Mouse (Mus musculus) heart, embryonic 14.5 days (tissue): ENCODE measurements around the gene Adam19. TPM values are rescaled to one million over a fixed set of nuclear protein-coding genes. Genes with fewer than 3 reads are reported as not detected.
"Not testable (repeated sequence)": the region's sequence is repeated elsewhere in the genome, so short reads cannot be mapped to it uniquely, and the experiment has no call there.

ENCODE experiments used
- ATAC-seq: fragments of 200-750 bp; cut with Nextera tagmentation; 2 replicates; pipeline ENCODE4 v1.8.0; 2017; ENCODE audit warnings: low read depth, moderate TSS enrichment; ENCODE audit not compliant: insufficient number of reproducible peaks, insufficient read depth, low FRiP score
- H3K27ac ChIP-seq, 2 experiments: fragments of 200-500 bp in 1 of 2; fragments of 300-500 bp in 1 of 2; sonication (generic) in 1 of 2; replicated peaks in 1 of 2; 2 replicates each; pipeline ENCODE4 v1.5.1; 2012 to 2014; ENCODE audit warnings: low read depth in 2 of 2, low read length in 2 of 2, control low read depth in 1 of 2, mild to moderate bottlenecking in 1 of 2, mixed read lengths in 1 of 2; ENCODE audit not compliant: control insufficient read depth in 1 of 2, insufficient read depth in 1 of 2
- H3K27me3 ChIP-seq: fragments of 300-500 bp; sonication (generic); 2 replicates; pipeline ENCODE4 v1.6.1; 2014; ENCODE audit warnings: mild to moderate bottlenecking, low read length, control low read depth; ENCODE audit not compliant: control insufficient read depth, insufficient read depth
- H3K36me3 ChIP-seq: fragments of 300-500 bp; sonication (generic); 2 replicates; pipeline ENCODE4 v1.6.1; 2014; ENCODE audit warnings: mild to moderate bottlenecking, control low read depth, low read length, mixed read lengths; ENCODE audit not compliant: control insufficient read depth, insufficient read depth
- H3K4me1 ChIP-seq, 2 experiments: fragments of 200-500 bp in 1 of 2; fragments of 300-500 bp in 1 of 2; sonication (generic) in 1 of 2; 2 replicates each; pipeline ENCODE4 v1.6.1; 2012 to 2014; ENCODE audit warnings: low read length in 2 of 2, control low read depth in 1 of 2, mixed read lengths in 1 of 2; ENCODE audit not compliant: control insufficient read depth in 2 of 2, insufficient read depth in 2 of 2
- H3K4me2 ChIP-seq: fragments of 300-500 bp; sonication (generic); 2 replicates; pipeline ENCODE4 v1.6.1; 2014; ENCODE audit warnings: mild to moderate bottlenecking, low read length
- H3K4me3 ChIP-seq, 2 experiments: fragments of 200-500 bp in 1 of 2; fragments of 300-500 bp in 1 of 2; sonication (generic) in 1 of 2; 2 replicates each; pipeline ENCODE4 v1.5.1; 2012 to 2014; ENCODE audit warnings: low read length in 2 of 2, mild to moderate bottlenecking in 2 of 2, control low read depth in 1 of 2, low read depth in 1 of 2, moderate library complexity in 1 of 2; ENCODE audit not compliant: control insufficient read depth in 1 of 2, insufficient read depth in 1 of 2
- H3K9ac ChIP-seq: fragments of 300-500 bp; sonication (generic); 2 replicates; pipeline ENCODE4 v1.6.1; 2014; ENCODE audit warnings: mild to moderate bottlenecking, low read length
- H3K9me3 ChIP-seq: fragments of 300-500 bp; sonication (generic); 2 replicates; pipeline ENCODE4 v1.6.1; 2016; ENCODE audit warnings: low read length, control low read depth; ENCODE audit not compliant: control insufficient read depth
- WGBS: fragments of 180-500 bp; shearing (Covaris S2); extraction: QIAGEN DNeasy Blood & Tissue Kit; methylation state at CpG from one replicate; pipeline ENCODE4 v1.1.7; 2014; 5-methylcytosine and 5-hydroxymethylcytosine counted together
- microRNA-seq: library from miRNA; unstranded; fragments of <30 nt; microRNA quantifications from one replicate; pipeline ENCODE4, GENCODE M21; 2016
- polyA plus RNA-seq: library from polyadenylated mRNA; unstranded; fragments of >200 nt; fragmentation: Nextera tagmentation; extraction: Ambion mirVana; gene quantifications from 2 replicates; pipeline ENCODE4 v1.2.1, GENCODE M21; 2014

The Adam19 gene
- polyA plus RNA-seq, 1 experiment from 2014 or later: 22.7 TPM

DNA sequence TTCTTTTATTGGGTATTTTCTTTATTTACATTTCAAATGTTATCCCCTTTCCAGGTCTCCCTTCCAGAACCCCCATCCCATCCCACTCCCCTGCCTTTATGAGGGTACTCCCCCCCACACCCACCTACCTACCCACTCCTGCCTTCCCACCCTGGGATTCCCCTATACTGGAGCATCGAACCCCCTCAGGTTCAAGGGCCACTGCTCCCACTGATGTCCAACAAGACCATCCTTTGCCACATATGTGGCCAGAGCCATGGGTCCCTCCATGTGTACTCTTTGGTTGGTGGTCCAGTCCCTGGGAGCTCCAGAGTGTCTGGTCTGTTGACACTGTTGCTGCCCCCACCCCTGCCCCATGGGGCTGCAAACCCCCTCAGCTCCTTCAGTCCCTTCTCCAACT is 126.2 kb downstream of the Adam19 start:
- H3K27ac ChIP-seq, H3K36me3 ChIP-seq, H3K9me3 ChIP-seq, H3K27me3 ChIP-seq, H3K4me3 ChIP-seq, H3K4me2 ChIP-seq, H3K9ac ChIP-seq, H3K4me1 ChIP-seq, ATAC-seq: not testable (repeated sequence)
- 78% methylated on average over 1 of the region's 1 CpGs for WGBS

DNA sequence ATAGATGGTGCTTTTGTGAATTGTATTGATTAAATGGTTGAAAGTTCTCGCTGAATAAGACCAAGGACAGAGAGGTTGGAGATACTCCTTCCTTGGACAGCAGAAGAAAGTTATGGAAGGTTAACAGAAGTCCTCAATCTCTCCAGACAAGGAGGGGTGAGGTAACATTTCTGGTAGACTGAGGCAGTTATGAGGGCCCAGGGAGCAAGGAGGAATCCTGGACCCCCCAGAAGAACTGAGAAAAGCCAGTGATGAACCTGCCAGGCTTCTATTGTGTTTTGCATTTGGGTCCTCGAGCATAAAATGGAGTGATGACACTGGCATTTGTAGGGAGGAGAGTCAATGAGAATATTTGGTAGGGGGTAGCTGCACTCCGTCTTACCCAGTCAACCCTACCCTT is 129.2 kb downstream of the Adam19 start:
- Histone ChIP-seq H3K4me1 (peaks cover 3 to 4% of the 10 kb centered on the region in 2 experiments; a peak in 2 of 4 replicates), H3K27me3 (no peaks in the 10 kb centered on the region), H3K9me3 (no peaks in the 10 kb centered on the region), H3K4me3 (no peak overlapping the region), H3K4me2 (no peak overlapping the region), H3K9ac (no peak overlapping the region), H3K27ac (peak overlapping the region; percentile 21 to 53; a peak in 3 of 4 replicates), H3K36me3 (no peaks in the 10 kb centered on the region)
- WGBS: 65% methylated on average over 3 of the region's 3 CpGs
- ATAC-seq: no peak; the same call in 1 of the 2 replicates

DNA sequence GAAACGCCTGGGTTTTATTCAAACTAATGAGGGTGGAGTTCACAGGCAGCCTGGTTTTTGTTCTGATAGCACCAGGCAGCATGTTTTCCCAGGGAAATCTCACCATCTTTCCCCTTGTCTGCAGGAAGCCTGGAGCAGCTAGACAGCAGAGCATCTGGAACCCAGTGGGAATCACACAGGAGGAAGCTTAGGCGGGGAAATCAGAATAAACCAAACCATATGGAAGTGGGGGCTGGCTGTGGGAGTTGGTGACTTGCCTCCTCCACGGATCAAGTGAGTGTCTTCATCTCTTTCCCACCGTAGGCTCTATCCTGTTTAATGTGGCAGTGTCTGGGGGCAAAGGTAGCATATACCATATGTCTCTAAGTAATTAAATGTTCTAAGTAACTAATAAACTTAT is 129.7 kb downstream of the Adam19 start:
- H3K27me3 ChIP-seq: no peaks in the 10 kb centered on the region
- no peak overlapping the region for H3K4me3 ChIP-seq
- H3K9me3 ChIP-seq: no peaks in the 10 kb centered on the region
- H3K9ac ChIP-seq: no peak overlapping the region
- H3K4me1 ChIP-seq: peaks cover 3 to 4% of the 10 kb centered on the region in 2 experiments; a peak in 2 of 4 replicates
- no peaks in the 10 kb centered on the region for H3K36me3 ChIP-seq
- 28% methylated on average over 4 of the region's 4 CpGs for WGBS
- ATAC-seq: peak; percentile 56; the same call in 1 of the 2 replicates
- H3K4me2 ChIP-seq: no peak overlapping the region
- H3K27ac ChIP-seq: peak overlapping the region; percentile 21 to 53; a peak in 1 of 4 replicates

DNA sequence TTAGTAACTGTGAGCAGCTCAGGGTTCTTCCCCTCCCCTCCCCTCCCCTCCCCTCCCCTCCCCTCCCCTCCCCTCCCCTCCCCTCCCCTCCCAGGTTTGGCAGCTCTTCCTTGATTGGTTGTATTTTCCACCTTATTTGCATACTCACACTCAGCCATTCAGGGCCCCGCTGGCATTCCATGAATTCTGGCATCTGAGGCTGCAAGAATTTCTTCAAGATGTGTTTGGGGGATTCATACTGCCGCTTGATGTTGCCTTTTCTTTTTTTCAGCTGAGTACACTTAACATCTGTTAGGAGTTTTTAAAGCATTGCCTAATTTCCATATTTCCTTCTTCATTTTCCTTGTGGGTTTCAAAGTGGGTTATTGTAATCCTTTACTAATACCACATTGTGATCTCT is 132.5 kb downstream of the Adam19 start:
- Histone ChIP-seq H3K27ac (no peak overlapping the region), H3K4me3 (no peak overlapping the region), H3K9me3 (no peaks in the 10 kb centered on the region), H3K4me2 (no peak overlapping the region), H3K27me3 (no peaks in the 10 kb centered on the region), H3K9ac (no peak overlapping the region), H3K4me1 (peaks cover 3 to 4% of the 10 kb centered on the region in 2 experiments; a peak in 2 of 4 replicates), H3K36me3 (no peaks in the 10 kb centered on the region)
- WGBS: 72% methylated on average over 2 of the region's 2 CpGs
- ATAC-seq: no peak

DNA sequence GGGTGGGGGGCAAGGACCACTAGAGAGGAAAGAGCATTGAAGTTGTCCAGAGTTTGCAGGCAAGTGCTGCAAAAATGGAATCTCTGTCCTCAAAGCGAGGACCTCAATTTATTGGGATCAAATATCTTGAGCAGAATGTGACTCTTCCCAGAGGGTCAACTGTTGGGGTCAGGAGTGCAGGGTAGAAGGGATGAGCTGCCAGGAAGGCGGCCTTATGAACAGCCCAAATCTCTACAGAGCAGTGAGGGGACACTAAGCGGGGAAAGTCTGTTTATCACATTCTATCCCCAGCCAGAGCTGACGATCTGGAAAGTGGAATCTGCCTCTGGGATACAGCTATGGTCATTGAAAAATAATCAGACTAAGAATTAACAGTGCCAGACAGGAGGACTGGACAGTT is 138.4 kb downstream of the Adam19 start:
- no peak overlapping the region for H3K9ac ChIP-seq
- ATAC-seq: no peak
- no peaks in the 10 kb centered on the region for H3K36me3 ChIP-seq
- no peak overlapping the region for H3K4me2 ChIP-seq
- no peak overlapping the region for H3K4me3 ChIP-seq
- no peaks in the 10 kb centered on the region for H3K27me3 ChIP-seq
- H3K9me3 ChIP-seq: no peaks in the 10 kb centered on the region
- H3K4me1 ChIP-seq: peaks cover 7 to 16% of the 10 kb centered on the region in 2 experiments; a peak in 3 of 4 replicates
- 0 out of 4 replicates have a peak overlapping the region, but pooled peaks of 1 of the 2 experiments have one; percentile 14 for H3K27ac ChIP-seq
- 70% methylated on average over 4 of the region's 4 CpGs for WGBS

Small RNAs within 50 kb of the gene (microRNA-seq; reads per million reads assigned to microRNA genes)
- gene Mir7239 (not detected), gene Mir8100 (not detected)

Other genes with a start within 250 kb of the Adam19 start
- gene Clint1, start 203.9 kb upstream of the Adam19 start, polyA plus RNA-seq: 47.3 and 48.7 TPM in 2 replicates
- 9.4 and 9.8 TPM in 2 replicates for gene Lsm11, start 111.1 kb upstream of the Adam19 start, polyA plus RNA-seq
- 7.0 and 8.5 TPM in 2 replicates for gene Thg1l, start 100.5 kb upstream of the Adam19 start, polyA plus RNA-seq
- gene Sox30, start 75.7 kb upstream of the Adam19 start, polyA plus RNA-seq: 0.26 and 0.30 TPM in 2 replicates
- gene Gm12166, start 3.7 kb upstream of the Adam19 start, polyA plus RNA-seq: 4.6 and 4.9 TPM in 2 replicates
- 9.5 and 11.0 TPM in 2 replicates for gene Nipal4, start 110.5 kb downstream of the Adam19 start, polyA plus RNA-seq
- gene Fndc9, start 179.5 kb downstream of the Adam19 start, polyA plus RNA-seq: 0.08 and 0.13 TPM in 2 replicates